Mouse (Mus musculus): ENCODE measurements around the gene Olfr394. TPM values are rescaled to one million over a fixed set of nuclear protein-coding genes. Genes with fewer than 3 reads are reported as not detected.
"Not testable (repeated sequence)": the region's sequence is repeated elsewhere in the genome, so short reads cannot be mapped to it uniquely, and the experiment has no call there.

Olfr394 gene
- polyA plus RNA-seq (2015; fragmentation: Nextera tagmentation; extraction: Ambion mirVana), result not detected in 2 replicates

GRCm38 (mm10) chr11:73890671-73891070 lies at the start of gene Olfr394:
Gene Olfr394, minus strand, starts transcription at chr11:73890771.
- no peak within 1 kb of the TSS for H3K4me3 ChIP-seq (ENCODE audit: low read depth, low read length)
- H3K4me2 ChIP-seq (replicated peaks; ENCODE audit: low read depth), result no peak within 1 kb of the TSS
- no peak for TF ChIP-seq CTCF (IDR thresholded peaks at IDR 0.05; ENCODE audit: low read depth)
- no peak for TF ChIP-seq EP300 (optimal IDR thresholded peaks at IDR 0.05)
- ATAC-seq (ENCODE audit: low FRiP score, low TSS enrichment) (no peak), DNase-seq (ENCODE audit: low spot score) (no peak)
- H3K27me3 ChIP-seq (ENCODE audit: control insufficient read depth, insufficient read depth, low read length), result no peaks in the 10 kb centered on the region
- no peaks in the 10 kb centered on the region for H3K36me3 ChIP-seq (ENCODE audit: control insufficient read depth, insufficient read depth, low read length)
- H3K9ac ChIP-seq (ENCODE audit: low read length), result no peak within 1 kb of the TSS
- H3K27ac ChIP-seq (replicated peaks), result no peak within 1 kb of the TSS
- H3K4me1 ChIP-seq (replicated peaks; ENCODE audit: control insufficient read depth, insufficient read depth), result no peaks in the 10 kb centered on the region
- no peaks in the 10 kb centered on the region for H3K9me3 ChIP-seq (ENCODE audit: control insufficient read depth, low read length)
- 71% methylated on average over 1 of the region's 1 CpGs for WGBS

GRCm38 (mm10) chr11:73936377-73936776 lies 45.8 kb upstream of the Olfr394 start, which contains the start of gene Olfr23:
Gene Olfr23, plus strand, starts transcription at chr11:73936677.
- Histone ChIP-seq H3K4me2 (replicated peaks; ENCODE audit: low read depth) (no peak within 1 kb of the TSS), H3K36me3 (ENCODE audit: control insufficient read depth, insufficient read depth, low read length) (no peaks in the 10 kb centered on the region), H3K9ac (ENCODE audit: low read length) (no peak within 1 kb of the TSS), H3K27me3 (ENCODE audit: control insufficient read depth, insufficient read depth, low read length) (no peaks in the 10 kb centered on the region), H3K9me3 (ENCODE audit: control insufficient read depth, low read length) (no peaks in the 10 kb centered on the region), H3K4me3 (ENCODE audit: low read depth, low read length) (no peak within 1 kb of the TSS), H3K27ac (replicated peaks) (no peak within 1 kb of the TSS), H3K4me1 (replicated peaks; ENCODE audit: control insufficient read depth, insufficient read depth) (no peaks in the 10 kb centered on the region)
- no peak for ATAC-seq (ENCODE audit: low FRiP score, low TSS enrichment)
- TF ChIP-seq CTCF (IDR thresholded peaks at IDR 0.05; ENCODE audit: low read depth) (no peak), EP300 (optimal IDR thresholded peaks at IDR 0.05) (no peak)
- DNase-seq (ENCODE audit: low spot score), result no peak

- not testable (repeated sequence) for H3K36me3 ChIP-seq (ENCODE audit: control insufficient read depth, insufficient read depth, low read length); H3K27me3 ChIP-seq (ENCODE audit: control insufficient read depth, insufficient read depth, low read length); H3K4me1 ChIP-seq (replicated peaks; ENCODE audit: control insufficient read depth, insufficient read depth); DNase-seq (ENCODE audit: low spot score); H3K4me2 ChIP-seq (replicated peaks; ENCODE audit: low read depth); H3K27ac ChIP-seq (replicated peaks); ATAC-seq (ENCODE audit: low FRiP score, low TSS enrichment); H3K9ac ChIP-seq (ENCODE audit: low read length); H3K4me3 ChIP-seq (ENCODE audit: low read depth, low read length); H3K9me3 ChIP-seq (ENCODE audit: control insufficient read depth, low read length)
- WGBS, result 75% methylated on average over 4 of the region's 4 CpGs
Measured at GRCm38 (mm10) chr11:73909199-73909598, 18.6 kb upstream of the Olfr394 start, which contains the start of gene Olfr395. Gene Olfr395, minus strand, starts transcription at chr11:73909299.

GRCm38 (mm10) chr11:73851354-73851753 lies 39.2 kb downstream of the Olfr394 start, which contains the start of gene Olfr393:
Gene Olfr393, minus strand, starts transcription at chr11:73851454.
- H3K27ac ChIP-seq (replicated peaks), result no peak within 1 kb of the TSS
- no peaks in the 10 kb centered on the region for H3K27me3 ChIP-seq (ENCODE audit: control insufficient read depth, insufficient read depth, low read length)
- no peak for ATAC-seq (ENCODE audit: low FRiP score, low TSS enrichment)
- TF ChIP-seq EP300 (optimal IDR thresholded peaks at IDR 0.05) (no peak), CTCF (IDR thresholded peaks at IDR 0.05; ENCODE audit: low read depth) (no peak)
- no peaks in the 10 kb centered on the region for H3K4me1 ChIP-seq (replicated peaks; ENCODE audit: control insufficient read depth, insufficient read depth)
- H3K4me3 ChIP-seq (ENCODE audit: low read depth, low read length), result no peak within 1 kb of the TSS
- DNase-seq (ENCODE audit: low spot score), result no peak
- no peak within 1 kb of the TSS for H3K4me2 ChIP-seq (replicated peaks; ENCODE audit: low read depth)
- H3K9ac ChIP-seq (ENCODE audit: low read length), result no peak within 1 kb of the TSS
- no peaks in the 10 kb centered on the region for H3K9me3 ChIP-seq (ENCODE audit: control insufficient read depth, low read length)
- H3K36me3 ChIP-seq (ENCODE audit: control insufficient read depth, insufficient read depth, low read length), result no peaks in the 10 kb centered on the region

Other genes starting within 250 kb of the Olfr394 start
- not detected in 2 replicates for gene Zfp735, start 202.0 kb downstream of the Olfr394 start, polyA plus RNA-seq (2015; fragmentation: Nextera tagmentation; extraction: Ambion mirVana)
- gene Olfr389, start 110.1 kb downstream of the Olfr394 start, polyA plus RNA-seq (2015; fragmentation: Nextera tagmentation; extraction: Ambion mirVana), result not detected in 2 replicates
- not detected in 2 replicates for gene Olfr390, start 107.8 kb downstream of the Olfr394 start, polyA plus RNA-seq (2015; fragmentation: Nextera tagmentation; extraction: Ambion mirVana)
- not detected in 2 replicates for gene Olfr391-ps, start 87.7 kb downstream of the Olfr394 start, polyA plus RNA-seq (2015; fragmentation: Nextera tagmentation; extraction: Ambion mirVana)
- gene Olfr392, start 73.7 kb downstream of the Olfr394 start, polyA plus RNA-seq (2015; fragmentation: Nextera tagmentation; extraction: Ambion mirVana), result not detected in 2 replicates
- not detected in 2 replicates for gene Olfr393, start 39.3 kb downstream of the Olfr394 start, polyA plus RNA-seq (2015; fragmentation: Nextera tagmentation; extraction: Ambion mirVana)
- gene Olfr395, start 18.5 kb upstream of the Olfr394 start, polyA plus RNA-seq (2015; fragmentation: Nextera tagmentation; extraction: Ambion mirVana), result not detected in 2 replicates
- gene Olfr23, start 45.9 kb upstream of the Olfr394 start, polyA plus RNA-seq (2015; fragmentation: Nextera tagmentation; extraction: Ambion mirVana), result 0.08 TPM in 1 of 2 replicates, not detected in the other
- not detected in 2 replicates for gene Olfr397, start 70.0 kb upstream of the Olfr394 start, polyA plus RNA-seq (2015; fragmentation: Nextera tagmentation; extraction: Ambion mirVana)
- 0.01 TPM in 1 of 2 replicates, not detected in the other for gene Olfr398, start 99.6 kb upstream of the Olfr394 start, polyA plus RNA-seq (2015; fragmentation: Nextera tagmentation; extraction: Ambion mirVana)
- gene Olfr139, start 165.8 kb upstream of the Olfr394 start, polyA plus RNA-seq (2015; fragmentation: Nextera tagmentation; extraction: Ambion mirVana), result not detected in 2 replicates
- gene Olfr399, start 165.8 kb upstream of the Olfr394 start, polyA plus RNA-seq (2015; fragmentation: Nextera tagmentation; extraction: Ambion mirVana), result not detected in 2 replicates
- not detected in 2 replicates for gene Zfp616, start 179.2 kb upstream of the Olfr394 start, polyA plus RNA-seq (2015; fragmentation: Nextera tagmentation; extraction: Ambion mirVana)
- not detected in 2 replicates for gene Olfr401, start 222.9 kb upstream of the Olfr394 start, polyA plus RNA-seq (2015; fragmentation: Nextera tagmentation; extraction: Ambion mirVana)